Mouse (Mus musculus) C2C12 (cell line): ENCODE results near the gene Abcc4. TPM values are rescaled to one million over a fixed set of nuclear protein-coding genes. Genes with fewer than 3 reads are reported as not detected.

ENCODE experiments used
- H3K27me3 ChIP-seq: one replicate; pipeline ENCODE4 v1.6.1; 2011; ENCODE audit not compliant: control insufficient read depth, insufficient read depth, insufficient read length
- H3K36me3 ChIP-seq: one replicate; pipeline ENCODE4 v1.6.1; 2011; ENCODE audit not compliant: control insufficient read depth, insufficient read depth
- H3K4me3 ChIP-seq: one replicate; pipeline ENCODE4 v1.5.1; 2011; ENCODE audit warnings: mild to moderate bottlenecking, control low read depth; ENCODE audit not compliant: poor library complexity, insufficient read depth, severe bottlenecking
- H3K79me2 ChIP-seq: one replicate; pipeline ENCODE4 v1.6.1; 2011; ENCODE audit not compliant: control insufficient read depth, insufficient read depth
- H3K79me3 ChIP-seq: one replicate; pipeline ENCODE4 v1.6.1; 2011; ENCODE audit warnings: low read depth, control low read depth
- H3ac ChIP-seq: one replicate; pipeline ENCODE3; 2011; ENCODE audit warnings: low read depth; ENCODE audit not compliant: control insufficient read depth, insufficient read length
- CEBPB ChIP-seq: IDR thresholded peaks from one replicate; pipeline ENCODE4 v1.6.1; 2011; ENCODE audit warnings: low read depth, mild to moderate bottlenecking, control low read depth, moderate library complexity
- CTCF ChIP-seq: IDR thresholded peaks from one replicate; pipeline ENCODE4 v1.5.1; 2011; ENCODE audit not compliant: control insufficient read depth, insufficient read depth, insufficient read length
- FOSL1 ChIP-seq: IDR thresholded peaks from one replicate; pipeline ENCODE4 v1.8.0; 2011; ENCODE audit warnings: mild to moderate bottlenecking, low read length; ENCODE audit not compliant: poor library complexity, insufficient read depth, severe bottlenecking
- MAX ChIP-seq: IDR thresholded peaks from one replicate; pipeline ENCODE4 v1.6.1; 2011; ENCODE audit warnings: mild to moderate bottlenecking, control low read depth
- MYOD1 ChIP-seq: IDR thresholded peaks from one replicate; pipeline ENCODE4 v1.6.1; 2011; ENCODE audit warnings: low read depth; ENCODE audit not compliant: control insufficient read depth, insufficient read length
- MYOG ChIP-seq: IDR thresholded peaks from one replicate; pipeline ENCODE4 v1.6.1; 2011; ENCODE audit not compliant: control insufficient read depth, insufficient read length; ENCODE audit errors: extremely low read depth
- USF1 ChIP-seq: IDR thresholded peaks from one replicate; pipeline ENCODE4 v1.6.1; 2011; ENCODE audit warnings: low read depth, mild to moderate bottlenecking, control low read depth, moderate library complexity
- polyA plus RNA-seq: library from polyadenylated mRNA; unstranded; fragments of >200 nt; fragmentation: generic; extraction: Trizol; gene quantifications from one replicate; pipeline ENCODE4 v1.2.1, GENCODE M21; 2012; ENCODE audit warnings: missing spikeins

Gene Abcc4
- polyA plus RNA-seq, 1 experiment, result 9.0 TPM

DNA sequence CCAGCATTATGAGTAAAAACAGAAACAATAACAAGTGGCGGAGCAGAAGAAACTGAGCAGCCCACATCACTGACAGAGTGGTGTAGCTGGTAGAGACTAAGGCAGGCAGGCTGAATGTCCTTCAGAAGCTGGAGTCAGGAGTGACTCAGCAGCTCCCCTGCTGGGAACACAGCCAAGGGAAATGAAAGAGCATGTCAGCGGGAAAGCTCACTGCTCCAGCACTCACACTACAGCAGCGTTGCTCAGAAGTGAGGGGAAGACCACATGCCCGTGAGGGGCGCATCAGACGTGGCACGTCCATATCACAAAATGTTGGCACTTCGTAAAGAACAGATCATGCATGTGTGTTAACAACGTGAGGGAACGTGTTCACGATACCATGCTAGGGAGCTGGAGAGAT lies 3.7 kb upstream of the Abcc4 start:
- Histone ChIP-seq H3K36me3 (no peaks in the 10 kb centered on the region), H3K79me3 (peaks cover 8% of the 10 kb centered on the region), H3K79me2 (peaks cover 11% of the 10 kb centered on the region), H3K27me3 (no peaks in the 10 kb centered on the region), H3ac (no peak overlapping the region), H3K4me3 (no peak overlapping the region)
- peak; percentile 21 for TF ChIP-seq FOSL1
- no peak for TF ChIP-seq CEBPB
- no peak for TF ChIP-seq MYOG
- TF ChIP-seq USF1, result no peak
- no peak for TF ChIP-seq MYOD1
- TF ChIP-seq MAX, result no peak
- no peak for TF ChIP-seq CTCF

DNA sequence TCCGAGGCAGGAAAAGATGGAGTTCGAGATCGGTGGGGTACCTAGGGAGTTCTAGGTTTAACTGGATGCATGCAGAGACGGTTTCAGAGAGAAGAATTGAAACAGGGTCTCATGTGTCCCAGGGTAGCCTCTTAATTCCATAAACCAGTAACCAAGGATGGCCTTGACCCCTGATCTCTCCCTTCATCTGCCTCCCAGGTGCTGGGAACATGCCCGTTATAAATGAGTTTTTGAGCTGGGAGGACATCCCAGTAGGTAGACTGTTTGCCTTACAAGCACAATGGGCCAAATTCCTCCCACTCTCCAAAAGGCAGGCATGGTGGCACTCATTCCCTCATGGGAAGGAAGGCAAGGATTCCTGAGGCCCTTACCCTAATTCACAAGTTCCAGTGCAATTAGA lies 2.1 kb upstream of the Abcc4 start:
- Histone ChIP-seq H3ac (no peak overlapping the region), H3K36me3 (no peaks in the 10 kb centered on the region), H3K4me3 (no peak overlapping the region), H3K79me2 (peaks cover 28% of the 10 kb centered on the region), H3K79me3 (peaks cover 21% of the 10 kb centered on the region), H3K27me3 (no peaks in the 10 kb centered on the region)
- no peak for TF ChIP-seq CTCF
- no peak for TF ChIP-seq FOSL1
- TF ChIP-seq MYOD1, result no peak
- TF ChIP-seq CEBPB, result no peak
- TF ChIP-seq MAX, result no peak
- TF ChIP-seq MYOG, result no peak
- no peak for TF ChIP-seq USF1

DNA sequence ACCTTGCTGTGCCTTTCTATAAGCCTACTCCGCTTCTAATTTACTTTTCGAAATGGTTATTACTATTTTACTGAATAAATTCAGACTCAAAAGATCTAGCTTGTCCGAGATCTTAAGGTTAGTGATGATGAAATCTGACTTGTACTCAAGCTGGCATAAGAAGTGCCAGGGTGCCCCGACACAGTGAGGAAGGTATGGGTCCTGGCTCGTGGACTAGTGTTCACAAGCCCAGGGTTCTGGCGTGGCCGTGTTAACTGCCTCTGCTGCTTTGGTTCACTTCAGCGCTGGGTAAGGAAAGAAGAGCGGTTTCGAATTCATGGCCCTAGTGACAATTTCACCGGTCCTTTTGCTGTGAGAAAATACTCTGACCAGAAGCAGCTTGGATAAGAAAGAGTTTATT lies 943 bp upstream of the Abcc4 start:
- no peak for TF ChIP-seq MAX
- TF ChIP-seq MYOD1, result no peak
- TF ChIP-seq MYOG, result no peak
- no peak for TF ChIP-seq CEBPB
- TF ChIP-seq FOSL1, result no peak
- TF ChIP-seq USF1, result no peak
- TF ChIP-seq CTCF, result no peak
- H3K79me2 ChIP-seq, result peaks cover 39% of the 10 kb centered on the region
- peaks cover 27% of the 10 kb centered on the region for H3K79me3 ChIP-seq
- H3K27me3 ChIP-seq, result no peaks in the 10 kb centered on the region
- H3K36me3 ChIP-seq, result peaks cover 2% of the 10 kb centered on the region
- H3ac ChIP-seq, result no peak overlapping the region
- H3K4me3 ChIP-seq, result no peak overlapping the region

DNA sequence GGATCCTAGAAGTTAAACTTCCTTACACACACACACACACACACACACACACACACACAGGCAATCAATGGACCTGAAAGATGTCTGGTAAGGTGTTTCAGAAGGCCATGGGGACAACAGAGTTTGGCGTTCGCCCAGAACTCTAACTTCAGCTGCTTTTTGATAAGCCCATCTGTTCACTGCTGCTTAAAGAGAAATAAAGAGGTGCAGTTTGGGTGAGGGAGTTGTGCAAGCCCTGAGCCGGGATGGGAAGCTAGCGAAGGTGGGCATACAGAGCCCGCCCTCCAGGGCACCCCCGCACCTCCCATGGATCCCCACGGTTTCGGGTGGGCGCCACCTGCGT lies 583 bp downstream of the Abcc4 start:
- peaks cover 38% of the 10 kb centered on the region for H3K79me3 ChIP-seq
- no peak for TF ChIP-seq USF1
- peak; percentile 26 for TF ChIP-seq CEBPB
- no peaks in the 10 kb centered on the region for H3K27me3 ChIP-seq
- peak overlapping the region; percentile 68 for H3K4me3 ChIP-seq
- peaks cover 4% of the 10 kb centered on the region for H3K36me3 ChIP-seq
- H3K79me2 ChIP-seq, result peaks cover 54% of the 10 kb centered on the region
- H3ac ChIP-seq, result peak overlapping the region; percentile 67

DNA sequence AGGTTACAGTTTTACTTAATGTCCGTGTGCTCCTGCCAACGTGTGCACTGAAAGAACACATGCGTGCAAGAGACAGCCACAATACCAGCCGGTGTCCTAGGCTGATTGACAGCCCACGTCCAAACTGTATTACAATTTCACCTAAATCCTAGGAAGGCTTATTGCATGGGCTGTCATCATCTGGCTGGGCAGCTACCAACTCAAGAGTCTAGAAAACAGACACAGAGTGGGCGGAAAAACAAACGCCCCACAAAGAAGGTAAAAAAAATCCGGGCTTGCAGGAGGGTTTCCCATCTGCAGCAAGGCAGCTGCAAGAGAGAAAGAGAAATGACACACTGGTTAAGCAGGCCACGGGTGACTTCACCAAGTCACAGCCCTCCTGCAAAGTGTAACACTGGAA lies 2.7 kb downstream of the Abcc4 start:
- Histone ChIP-seq H3K79me3 (peaks cover 46% of the 10 kb centered on the region), H3ac (no peak overlapping the region), H3K79me2 (peaks cover 75% of the 10 kb centered on the region), H3K36me3 (peaks cover 4% of the 10 kb centered on the region), H3K4me3 (no peak overlapping the region), H3K27me3 (no peaks in the 10 kb centered on the region)
- TF ChIP-seq USF1 (no peak), CEBPB (no peak), CTCF (no peak), MYOD1 (no peak), MAX (no peak), MYOG (no peak), FOSL1 (no peak)

DNA sequence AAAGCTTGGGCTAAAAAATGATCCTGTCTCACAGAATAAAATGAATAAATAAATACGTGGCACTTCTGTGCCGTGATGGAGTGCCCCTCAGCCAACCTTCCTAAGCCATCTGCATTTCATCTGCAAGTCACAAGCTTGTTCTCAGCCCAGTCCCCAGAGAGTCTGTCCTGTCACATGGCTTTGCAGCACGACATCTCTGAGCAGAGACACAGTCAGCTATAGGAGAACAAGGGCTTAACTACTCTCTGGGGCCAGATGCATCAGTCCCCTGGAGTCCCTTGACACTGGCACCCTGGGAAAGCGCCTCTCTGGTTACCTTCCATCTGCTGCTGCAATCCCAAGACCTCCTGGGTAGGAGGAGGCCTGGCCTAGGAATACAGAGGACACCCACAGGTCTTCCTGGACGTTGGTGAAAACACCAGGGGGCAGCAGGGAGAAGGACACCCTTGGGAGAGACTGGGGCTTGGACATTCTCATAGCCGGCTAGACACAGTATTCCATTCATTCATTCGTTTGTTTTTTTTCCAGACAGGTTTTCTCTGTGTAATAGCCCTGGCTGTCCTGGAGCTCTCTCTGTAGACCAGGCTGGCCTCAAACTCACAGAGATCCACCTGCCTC lies 3.9 kb downstream of the Abcc4 start:
- Histone ChIP-seq H3K79me3 (peaks cover 48% of the 10 kb centered on the region), H3K36me3 (peaks cover 9% of the 10 kb centered on the region), H3K79me2 (peaks cover 88% of the 10 kb centered on the region), H3K27me3 (no peaks in the 10 kb centered on the region), H3K4me3 (no peak overlapping the region), H3ac (no peak overlapping the region)
- no peak for TF ChIP-seq MAX
- no peak for TF ChIP-seq MYOD1
- TF ChIP-seq FOSL1, result no peak
- TF ChIP-seq USF1, result no peak
- no peak for TF ChIP-seq CEBPB
- no peak for TF ChIP-seq MYOG
- no peak for TF ChIP-seq CTCF

DNA sequence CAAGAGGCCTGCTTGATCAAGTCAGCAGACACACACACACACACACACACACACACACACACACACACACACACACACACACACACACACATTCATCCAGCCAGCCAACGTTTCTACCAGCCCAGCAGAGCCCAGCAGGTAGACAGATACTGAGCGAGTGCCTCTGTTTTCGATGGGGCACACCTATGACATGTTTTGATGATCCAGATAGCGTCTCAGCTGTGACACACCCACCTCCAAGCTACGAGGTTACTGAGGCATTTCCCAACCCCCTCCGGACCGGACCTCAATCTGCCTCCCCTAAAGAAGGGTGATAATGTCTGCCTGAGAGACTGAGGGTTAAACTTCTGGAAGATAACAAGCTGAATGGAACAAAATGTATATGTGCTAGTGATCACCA lies 5.4 kb downstream of the Abcc4 start:
- Histone ChIP-seq H3K4me3 (no peak overlapping the region), H3K79me2 (peaks cover 100% of the 10 kb centered on the region), H3K36me3 (peaks cover 22% of the 10 kb centered on the region), H3K79me3 (peaks cover 47% of the 10 kb centered on the region), H3ac (no peak overlapping the region), H3K27me3 (no peaks in the 10 kb centered on the region)
- no peak for TF ChIP-seq USF1
- no peak for TF ChIP-seq FOSL1
- no peak for TF ChIP-seq MYOD1
- no peak for TF ChIP-seq CEBPB
- no peak for TF ChIP-seq MAX
- TF ChIP-seq CTCF, result no peak
- TF ChIP-seq MYOG, result no peak
